Mouse (Mus musculus) lung, embryonic 16.5 days (tissue): ENCODE data around the gene Lipe. TPM values are rescaled to one million over a fixed set of nuclear protein-coding genes. Genes with fewer than 3 reads are reported as not detected.

Source experiments
- ATAC-seq: fragments of 200-750 bp; cut with Nextera tagmentation; 2 replicates; pipeline ENCODE4 v1.8.0; 2017; ENCODE audit warnings: low read depth, mild to moderate bottlenecking, moderate library complexity
- H3K27ac ChIP-seq: fragments of 300-500 bp; sonication (generic); 2 replicates; pipeline ENCODE4 v1.5.1; 2014; ENCODE audit warnings: mild to moderate bottlenecking, control low read depth, low read length
- H3K27me3 ChIP-seq: fragments of 300-500 bp; sonication (generic); 2 replicates; pipeline ENCODE4 v1.6.1; 2014; ENCODE audit warnings: low read depth, low read length, mixed read lengths; ENCODE audit not compliant: control insufficient read depth, insufficient read depth
- H3K36me3 ChIP-seq: fragments of 300-500 bp; sonication (generic); 2 replicates; pipeline ENCODE4 v1.6.1; 2014; ENCODE audit warnings: low read length; ENCODE audit not compliant: control insufficient read depth, insufficient read depth
- H3K4me1 ChIP-seq: fragments of 300-500 bp; sonication (generic); replicated peaks from 2 replicates; pipeline ENCODE4 v1.6.1; 2014; ENCODE audit warnings: low read length, mixed read lengths; ENCODE audit not compliant: control insufficient read depth, insufficient read depth
- H3K4me2 ChIP-seq: fragments of 300-500 bp; sonication (generic); 2 replicates; pipeline ENCODE4 v1.6.1; 2014; ENCODE audit warnings: low read depth, low read length, control low read depth
- H3K4me3 ChIP-seq: fragments of 300-500 bp; sonication (generic); 2 replicates; pipeline ENCODE4 v1.5.1; 2014; ENCODE audit warnings: mild to moderate bottlenecking, low read length, control low read depth
- H3K9ac ChIP-seq: fragments of 300-500 bp; sonication (generic); 2 replicates; pipeline ENCODE4 v1.6.1; 2014; ENCODE audit warnings: low read length, control low read depth
- H3K9me3 ChIP-seq: fragments of 300-500 bp; sonication (generic); 2 replicates; pipeline ENCODE4 v1.6.1; 2016; ENCODE audit warnings: low read length; ENCODE audit not compliant: control insufficient read depth
- WGBS: fragments of 180-500 bp; shearing (Covaris S2); extraction: QIAGEN DNeasy Blood & Tissue Kit; methylation state at CpG from one replicate; pipeline ENCODE4 v1.1.7; 2014; 5-methylcytosine and 5-hydroxymethylcytosine counted together
- polyA plus RNA-seq: library from polyadenylated mRNA; unstranded; fragments of >200 nt; fragmentation: Nextera tagmentation; extraction: Ambion mirVana; gene quantifications from 2 replicates; pipeline ENCODE4 v1.2.1, GENCODE M21; 2015

Gene Lipe
- polyA plus RNA-seq, 1 experiment from 2014 or later, result 11.4 TPM

- 65% methylated on average over 2 of the region's 2 CpGs for WGBS
- Histone ChIP-seq H3K27ac (no peak overlapping the region), H3K9me3 (no peaks in the 10 kb centered on the region), H3K9ac (no peak overlapping the region), H3K27me3 (no peaks in the 10 kb centered on the region), H3K4me2 (no peak overlapping the region), H3K4me3 (no peak overlapping the region), H3K36me3 (peaks cover 6% of the 10 kb centered on the region), H3K4me1 (peaks cover 34% of the 10 kb centered on the region)
- no peak for ATAC-seq
Measured at GRCm38 (mm10) chr7:25391856-25392453, 6.6 kb downstream of the Lipe start.

DNA sequence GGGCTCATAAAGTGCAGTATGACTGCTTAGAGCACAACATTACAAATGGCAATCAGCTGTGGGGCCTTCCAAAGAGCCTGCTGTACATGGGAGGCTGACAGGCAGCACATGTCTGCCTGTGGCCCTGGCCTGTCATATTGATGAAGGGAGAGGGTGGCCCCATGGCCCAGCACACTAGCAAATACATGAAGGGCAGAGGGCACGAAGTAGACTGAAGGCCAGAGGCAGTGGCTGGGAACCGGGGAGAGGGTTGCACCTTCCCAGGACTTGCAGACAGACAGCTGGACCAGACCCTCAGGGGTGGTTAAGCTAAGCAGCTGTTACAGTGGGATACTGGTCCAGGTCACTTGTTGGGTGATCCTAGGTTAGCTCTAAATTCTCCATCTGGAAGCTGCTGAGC, 7.5 kb downstream of the Lipe start:
- peaks cover 6% of the 10 kb centered on the region for H3K36me3 ChIP-seq
- H3K9ac ChIP-seq, result no peak overlapping the region
- no peak overlapping the region for H3K4me2 ChIP-seq
- H3K27me3 ChIP-seq, result no peaks in the 10 kb centered on the region
- 40% methylated on average over 2 of the region's 2 CpGs for WGBS
- peak overlapping the region; percentile 56 for H3K27ac ChIP-seq
- no peak for ATAC-seq
- no peaks in the 10 kb centered on the region for H3K9me3 ChIP-seq
- peaks cover 39% of the 10 kb centered on the region for H3K4me1 ChIP-seq
- no peak overlapping the region for H3K4me3 ChIP-seq

GRCm38 (mm10) chr7:25390054-25390770, 8.3 kb downstream of the Lipe start:
- Histone ChIP-seq H3K9ac (peak overlapping the region; percentile 37), H3K4me3 (no peak overlapping the region), H3K27me3 (no peaks in the 10 kb centered on the region), H3K4me2 (no peak overlapping the region), H3K4me1 (peaks cover 46% of the 10 kb centered on the region), H3K9me3 (no peaks in the 10 kb centered on the region), H3K27ac (peak overlapping the region; percentile 56), H3K36me3 (peaks cover 6% of the 10 kb centered on the region)
- ATAC-seq, result peak; percentile 59
- WGBS, result 45% methylated on average over 8 of the region's 8 CpGs

- Histone ChIP-seq H3K27ac (no peak overlapping the region), H3K4me2 (no peak overlapping the region), H3K9me3 (no peaks in the 10 kb centered on the region), H3K4me1 (peaks cover 37% of the 10 kb centered on the region), H3K36me3 (peaks cover 8% of the 10 kb centered on the region), H3K4me3 (no peak overlapping the region), H3K9ac (no peak overlapping the region), H3K27me3 (no peaks in the 10 kb centered on the region)
- 68% methylated on average over 7 of the region's 7 CpGs for WGBS
- ATAC-seq, result no peak
Measured at GRCm38 (mm10) chr7:25388916-25389315, 9.6 kb downstream of the Lipe start.

DNA sequence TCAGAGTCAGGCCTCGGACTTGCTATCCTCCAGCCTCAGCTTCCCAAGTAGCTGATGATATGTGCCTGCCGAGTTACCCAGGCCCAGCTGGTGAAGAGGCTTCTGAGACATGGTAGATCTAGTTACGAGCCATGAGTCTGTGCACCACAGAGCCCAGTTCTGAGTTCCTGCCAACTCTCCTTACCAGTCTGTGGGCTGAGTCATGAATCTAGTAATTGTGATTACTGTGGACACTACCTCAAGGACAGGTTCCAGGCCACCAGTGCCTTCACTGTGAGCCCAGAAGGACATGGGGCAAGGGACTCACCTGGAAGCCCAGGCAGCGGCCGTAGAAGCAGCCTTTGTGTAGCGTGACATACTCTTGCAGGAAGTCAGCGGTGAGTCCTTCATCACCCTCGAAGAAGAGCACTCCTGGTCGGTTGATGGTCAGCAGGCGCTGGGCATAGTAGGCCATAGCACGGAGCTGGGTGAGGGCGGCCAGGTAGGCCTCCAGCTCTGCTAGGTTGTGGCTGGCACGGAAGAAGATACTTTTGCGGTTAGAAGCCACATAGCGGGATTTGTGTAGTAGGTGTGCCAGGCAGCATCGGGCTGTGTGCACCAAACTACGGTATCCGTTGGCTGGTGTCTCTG, 10.6 kb downstream of the Lipe start:
- no peak overlapping the region for H3K9ac ChIP-seq
- H3K36me3 ChIP-seq, result peaks cover 9% of the 10 kb centered on the region
- no peak overlapping the region for H3K4me2 ChIP-seq
- no peaks in the 10 kb centered on the region for H3K27me3 ChIP-seq
- no peaks in the 10 kb centered on the region for H3K9me3 ChIP-seq
- no peak for ATAC-seq
- 94% methylated on average over 18 of the region's 18 CpGs for WGBS
- no peak overlapping the region for H3K4me3 ChIP-seq
- no peak overlapping the region for H3K27ac ChIP-seq
- peaks cover 36% of the 10 kb centered on the region for H3K4me1 ChIP-seq

- ATAC-seq, result peak; percentile 74
- Histone ChIP-seq H3K4me1 (peaks cover 32% of the 10 kb centered on the region), H3K4me2 (0 out of 2 replicates have a peak overlapping the region, but pooled peaks have one; percentile 24), H3K27me3 (no peaks in the 10 kb centered on the region), H3K9ac (peak overlapping the region; percentile 54), H3K4me3 (no peak overlapping the region), H3K9me3 (no peaks in the 10 kb centered on the region), H3K36me3 (peaks cover 17% of the 10 kb centered on the region), H3K27ac (peak overlapping the region; percentile 84)
- 50% methylated on average over 12 of the region's 12 CpGs for WGBS
Measured at GRCm38 (mm10) chr7:25385850-25386555, 12.5 kb downstream of the Lipe start.

- H3K27me3 ChIP-seq, result no peaks in the 10 kb centered on the region
- peaks cover 32% of the 10 kb centered on the region for H3K4me1 ChIP-seq
- no peak overlapping the region for H3K4me3 ChIP-seq
- no peak for ATAC-seq
- no peak overlapping the region for H3K4me2 ChIP-seq
- 0 out of 2 replicates have a peak overlapping the region, but pooled peaks have one; percentile 54 for H3K9ac ChIP-seq
- no peaks in the 10 kb centered on the region for H3K9me3 ChIP-seq
- 87% methylated on average over 12 of the region's 12 CpGs for WGBS
- peaks cover 17% of the 10 kb centered on the region for H3K36me3 ChIP-seq
- peak overlapping the region; percentile 84; the same call in 1 of the 2 replicates for H3K27ac ChIP-seq
Measured at GRCm38 (mm10) chr7:25385259-25385658, 13.3 kb downstream of the Lipe start.

DNA sequence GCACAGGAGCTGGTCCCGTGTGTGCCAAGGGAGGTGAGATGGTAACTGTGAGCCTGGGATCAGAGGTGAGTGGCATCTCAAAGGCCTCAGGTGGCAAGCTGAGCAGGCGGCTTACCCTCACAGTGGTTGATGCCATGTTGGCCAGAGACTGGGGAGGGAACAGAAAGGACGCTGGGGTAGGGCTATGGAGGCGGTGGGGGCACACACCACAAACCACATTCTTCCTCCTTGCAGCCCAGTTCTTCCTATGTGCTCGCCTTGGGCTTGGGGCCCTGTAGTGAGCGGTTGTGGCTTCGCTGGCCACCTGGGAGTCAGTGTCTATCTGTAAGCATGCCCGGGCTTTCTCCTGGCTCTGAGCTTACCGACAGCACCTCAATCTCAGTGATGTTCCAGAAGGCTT, 13.7 kb downstream of the Lipe start:
- peaks cover 17% of the 10 kb centered on the region for H3K36me3 ChIP-seq
- 90% methylated on average over 9 of the region's 9 CpGs for WGBS
- ATAC-seq, result no peak
- H3K9ac ChIP-seq, result no peak overlapping the region
- H3K9me3 ChIP-seq, result no peaks in the 10 kb centered on the region
- H3K4me1 ChIP-seq, result peaks cover 29% of the 10 kb centered on the region
- no peak overlapping the region for H3K4me2 ChIP-seq
- H3K27ac ChIP-seq, result no peak overlapping the region
- no peak overlapping the region for H3K4me3 ChIP-seq
- no peaks in the 10 kb centered on the region for H3K27me3 ChIP-seq

DNA sequence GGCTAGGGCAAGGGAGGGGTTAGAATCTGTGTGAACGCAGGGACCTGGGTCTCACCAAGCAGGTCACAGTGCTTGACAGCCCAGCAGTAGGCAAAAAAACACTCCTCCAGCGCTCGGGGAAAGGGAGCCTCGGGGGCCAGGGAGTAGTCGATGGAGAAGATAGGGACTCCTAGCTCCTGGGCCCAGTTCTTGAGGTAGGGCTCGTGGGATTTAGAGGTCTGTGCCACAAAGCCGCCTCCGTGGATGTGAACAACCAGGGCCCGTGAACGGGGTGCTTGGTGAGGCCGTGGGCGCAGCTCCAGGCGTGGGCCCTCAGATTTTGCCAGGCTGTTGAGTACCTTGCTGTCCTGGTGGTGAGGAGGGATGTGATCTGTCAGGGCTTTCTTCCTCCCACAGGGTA, 14.2 kb downstream of the Lipe start:
- H3K9ac ChIP-seq, result no peak overlapping the region
- H3K36me3 ChIP-seq, result peaks cover 17% of the 10 kb centered on the region
- 87% methylated on average over 13 of the region's 13 CpGs for WGBS
- no peak overlapping the region for H3K4me3 ChIP-seq
- H3K4me1 ChIP-seq, result peaks cover 25% of the 10 kb centered on the region
- ATAC-seq, result no peak
- no peak overlapping the region for H3K27ac ChIP-seq
- no peaks in the 10 kb centered on the region for H3K9me3 ChIP-seq
- no peaks in the 10 kb centered on the region for H3K27me3 ChIP-seq
- no peak overlapping the region for H3K4me2 ChIP-seq
